Mouse (Mus musculus) ES-E14 (cell line): ENCODE data around the gene Ccn5. TPM values are rescaled to one million over a fixed set of nuclear protein-coding genes. Genes with fewer than 3 reads are reported as not detected.

ENCODE experiments used
- DNase-seq: peaks from one replicate; pipeline ENCODE4 v3.0.0-alpha.2; 2013; ENCODE audit warnings: low read depth, low spot score
- H3K27ac ChIP-seq: 2 replicates; pipeline ENCODE4 v1.5.1; 2012; ENCODE audit warnings: low read depth, mild to moderate bottlenecking, low read length, moderate library complexity, mixed read lengths; ENCODE audit not compliant: poor library complexity, insufficient read depth, severe bottlenecking
- H3K36me3 ChIP-seq: 2 replicates; pipeline ENCODE4 v1.6.1; 2012; ENCODE audit warnings: mild to moderate bottlenecking, low read length, moderate library complexity, mixed read lengths; ENCODE audit not compliant: control insufficient read depth, poor library complexity, insufficient read depth, severe bottlenecking
- H3K4me1 ChIP-seq, 2 experiments: fragments of 150-350 bp in 1 of 2; sonication (generic) in 1 of 2; 2 replicates each; pipeline ENCODE4 v1.6.1; 2012; ENCODE audit warnings: low read length in 2 of 2, mild to moderate bottlenecking in 1 of 2, mixed read lengths in 1 of 2; ENCODE audit not compliant: control insufficient read depth in 2 of 2, insufficient read depth in 2 of 2, poor library complexity in 1 of 2
- H3K4me3 ChIP-seq, 2 experiments: fragments of 150-350 bp in 1 of 2; sonication (generic) in 1 of 2; 2 replicates each; pipeline ENCODE4 v1.5.1; 2012; ENCODE audit warnings: low read length in 2 of 2, low read depth in 1 of 2, mild to moderate bottlenecking in 1 of 2, mixed read lengths in 1 of 2; ENCODE audit not compliant: insufficient read depth in 1 of 2, poor library complexity in 1 of 2, severe bottlenecking in 1 of 2
- H3K9ac ChIP-seq: 2 replicates; pipeline ENCODE4 v1.6.1; 2012; ENCODE audit warnings: low read depth, mild to moderate bottlenecking, low read length, mixed read lengths; ENCODE audit not compliant: poor library complexity, insufficient read depth, severe bottlenecking
- H3K9me3 ChIP-seq: fragments of 150-350 bp; sonication (generic); 2 replicates; pipeline ENCODE4 v1.6.1; 2012; ENCODE audit warnings: low read depth, mild to moderate bottlenecking, low read length; ENCODE audit not compliant: control insufficient read depth, insufficient read depth
- CHD2 ChIP-seq: IDR thresholded peaks from 2 replicates; pipeline ENCODE4 v1.6.1; 2014; ENCODE audit warnings: mild to moderate bottlenecking, low read depth, low read length, inconsistent platforms
- HCFC1 ChIP-seq: IDR thresholded peaks from 2 replicates; pipeline ENCODE4 v1.6.1; 2012; ENCODE audit warnings: low read length, inconsistent platforms, borderline replicate concordance; ENCODE audit not compliant: insufficient read depth
- MAFK ChIP-seq: IDR thresholded peaks from 2 replicates; pipeline ENCODE4 v1.6.1; 2014; ENCODE audit warnings: mild to moderate bottlenecking, low read depth, low read length, inconsistent platforms; ENCODE audit not compliant: insufficient read depth
- ZC3H11A ChIP-seq: IDR thresholded peaks from 2 replicates; pipeline ENCODE4 v1.6.1; 2012; ENCODE audit warnings: low read depth, mild to moderate bottlenecking, inconsistent platforms, low read length, borderline replicate concordance
- ZNF384 ChIP-seq: IDR thresholded peaks from 2 replicates; pipeline ENCODE4 v1.6.1; 2012; ENCODE audit warnings: low read depth, low read length, inconsistent platforms
- in situ Hi-C, 2 experiments: fragments of 600-800 bp; cut with MboI; formaldehyde crosslinking; loops; one replicate each; pipeline ENCODE4 v1.15.1; 2025; ENCODE audit warnings: low sequenced_read_pairs in 2 of 2, inconsistent platforms in 1 of 2; ENCODE audit not compliant: unreplicated experiment in 2 of 2
- total RNA-seq: library from RNA; depleted of rRNA; stranded (reverse); fragments of 300-350 nt; gene quantifications from 2 replicates; pipeline ENCODE4 v1.2.3, GENCODE M21; 2012; rRNA removed

Ccn5 gene
- total RNA-seq: 0.26 and 0.27 TPM in 2 replicates

DNA sequence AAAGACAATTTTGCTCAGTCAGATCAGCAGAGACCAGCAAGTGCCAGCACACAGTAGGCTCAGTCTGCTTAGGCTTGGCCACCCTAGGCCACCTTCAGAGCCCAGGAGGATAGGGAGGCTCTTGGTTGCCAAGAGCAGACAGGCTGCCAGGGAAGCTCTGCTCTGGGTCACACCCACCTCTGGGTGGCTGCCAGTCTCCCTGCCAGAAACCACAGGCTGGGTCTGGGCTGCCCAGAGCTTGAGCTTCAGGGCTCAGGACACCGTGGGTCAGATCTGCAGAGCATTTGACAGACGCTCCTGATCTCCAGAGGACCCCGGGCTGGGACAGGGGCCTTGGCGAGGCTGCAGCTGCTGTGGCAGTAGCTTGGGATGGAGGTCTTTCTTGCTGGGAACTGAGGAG, at the start of gene Ccn5:
Gene Ccn5, plus strand, starts transcription at position 255 of the 400 bp plus-strand sequence.
- H3K9ac ChIP-seq: no peak within 1 kb of the TSS
- in situ Hi-C loops: no loop called here
- H3K4me1 ChIP-seq: peaks cover 0 to 9% of the 10 kb centered on the region in 2 experiments; a peak in 2 of 4 replicates
- TF ChIP-seq CHD2 (no peak), ZNF384 (no peak), MAFK (no peak), HCFC1 (no peak), ZC3H11A (no peak)
- no peak for DNase-seq
- H3K36me3 ChIP-seq: no peaks in the 10 kb centered on the region
- no peaks in the 10 kb centered on the region for H3K9me3 ChIP-seq
- no peak within 1 kb of the TSS for H3K27ac ChIP-seq
- H3K4me3 ChIP-seq: no peak within 1 kb of the TSS

- H3K27ac ChIP-seq: no peak overlapping the region
- no peaks in the 10 kb centered on the region for H3K36me3 ChIP-seq
- no peak overlapping the region for H3K9ac ChIP-seq
- TF ChIP-seq HCFC1 (no peak), CHD2 (no peak), ZC3H11A (no peak), MAFK (no peak), ZNF384 (no peak)
- DNase-seq: no peak
- in situ Hi-C loops: no loop called here
- no peak overlapping the region for H3K4me3 ChIP-seq
- no peaks in the 10 kb centered on the region for H3K4me1 ChIP-seq
- H3K9me3 ChIP-seq: no peaks in the 10 kb centered on the region
These were observed 44.0 kb upstream of the Ccn5 start for GRCm38 (mm10) chr2:163776661-163777060.

- no peaks in the 10 kb centered on the region for H3K9me3 ChIP-seq
- no peak overlapping the region for H3K4me3 ChIP-seq
- no peak for DNase-seq
- no peak overlapping the region for H3K27ac ChIP-seq
- in situ Hi-C loops: no loop called here
- H3K9ac ChIP-seq: no peak overlapping the region
- TF ChIP-seq HCFC1: no peak
- no peak for TF ChIP-seq MAFK
- TF ChIP-seq ZNF384: no peak
- no peak for TF ChIP-seq CHD2
- no peak for TF ChIP-seq ZC3H11A
- H3K36me3 ChIP-seq: no peaks in the 10 kb centered on the region
- H3K4me1 ChIP-seq: no peaks in the 10 kb centered on the region
These were observed 43.6 kb upstream of the Ccn5 start for GRCm38 (mm10) chr2:163777061-163777460.

- in situ Hi-C loops: no loop called here
- H3K9ac ChIP-seq: no peak overlapping the region
- no peak for TF ChIP-seq CHD2
- H3K27ac ChIP-seq: no peak overlapping the region
- no peaks in the 10 kb centered on the region for H3K36me3 ChIP-seq
- H3K4me1 ChIP-seq: no peaks in the 10 kb centered on the region
- no peaks in the 10 kb centered on the region for H3K9me3 ChIP-seq
- H3K4me3 ChIP-seq: no peak overlapping the region
- DNase-seq: peak; percentile 9
These were observed 41.8 kb upstream of the Ccn5 start for GRCm38 (mm10) chr2:163778896-163779295.

DNA sequence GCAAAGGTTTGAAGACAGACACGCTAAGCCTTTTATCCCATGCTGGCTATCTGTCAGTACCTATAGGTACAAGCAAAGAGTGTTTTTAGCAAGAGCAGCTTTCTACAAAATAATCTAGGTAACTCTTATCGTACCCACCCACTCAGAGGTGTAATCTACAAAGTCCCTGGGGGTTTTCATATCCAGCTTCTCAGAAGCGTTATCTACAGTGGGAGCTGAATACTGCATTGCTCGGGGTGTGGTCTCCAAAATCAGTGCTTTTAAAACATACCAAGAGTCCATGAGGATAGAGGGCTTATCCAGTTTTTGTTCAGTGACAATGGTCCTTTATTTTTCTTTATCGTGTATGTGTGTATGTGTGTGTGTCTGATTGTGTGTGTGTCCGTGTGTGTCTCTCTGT, 37.3 kb upstream of the Ccn5 start:
- in situ Hi-C loops: no loop called here
- no peak overlapping the region for H3K4me3 ChIP-seq
- no peak for DNase-seq
- H3K9me3 ChIP-seq: no peaks in the 10 kb centered on the region
- no peak for TF ChIP-seq ZNF384
- TF ChIP-seq HCFC1: no peak
- TF ChIP-seq MAFK: no peak
- TF ChIP-seq ZC3H11A: no peak
- TF ChIP-seq CHD2: no peak
- H3K4me1 ChIP-seq: no peaks in the 10 kb centered on the region
- no peaks in the 10 kb centered on the region for H3K36me3 ChIP-seq
- H3K9ac ChIP-seq: no peak overlapping the region
- no peak overlapping the region for H3K27ac ChIP-seq
